Mouse (Mus musculus) kidney, postnatal 0 days (tissue): Measurements from ENCODE around the gene Tmem117. TPM values are rescaled to one million over a fixed set of nuclear protein-coding genes. Genes with fewer than 3 reads are reported as not detected.

Experiments
- ATAC-seq: fragments of 200-750 bp; cut with Nextera tagmentation; replicated peaks from 2 replicates; pipeline ENCODE4 v1.8.0; 2017; ENCODE audit warnings: low read depth, moderate number of reproducible peaks, moderate TSS enrichment, moderate library complexity; ENCODE audit not compliant: low FRiP score
- DNase-seq: peaks from one replicate; pipeline ENCODE4 v3.0.0-alpha.2; 2016; ENCODE audit warnings: low spot score
- H3K27ac ChIP-seq: fragments of 300-500 bp; sonication (generic); 2 replicates; pipeline ENCODE4 v1.5.1; 2014; ENCODE audit warnings: mild to moderate bottlenecking
- H3K27me3 ChIP-seq: fragments of 300-500 bp; sonication (generic); 2 replicates; pipeline ENCODE4 v1.6.1; 2014; ENCODE audit warnings: low read length, mixed read lengths; ENCODE audit not compliant: insufficient read depth
- H3K36me3 ChIP-seq: fragments of 300-500 bp; sonication (generic); 2 replicates; pipeline ENCODE4 v1.6.1; 2014; ENCODE audit warnings: low read length, mixed read lengths; ENCODE audit not compliant: insufficient read depth
- H3K4me1 ChIP-seq: fragments of 300-500 bp; sonication (generic); replicated peaks from 2 replicates; pipeline ENCODE4 v1.6.1; 2014; ENCODE audit warnings: antibody characterized with exemption, low read length, mixed read lengths; ENCODE audit not compliant: insufficient read depth
- H3K4me2 ChIP-seq: fragments of 300-500 bp; sonication (generic); 2 replicates; pipeline ENCODE4 v1.6.1; 2014; ENCODE audit warnings: mild to moderate bottlenecking, low read length, moderate library complexity, mixed read lengths
- H3K4me3 ChIP-seq: fragments of 300-500 bp; sonication (generic); replicated peaks from 2 replicates; pipeline ENCODE4 v1.5.1; 2014; ENCODE audit warnings: low read depth, low read length
- H3K9ac ChIP-seq: fragments of 300-500 bp; sonication (generic); 2 replicates; pipeline ENCODE4 v1.6.1; 2014; ENCODE audit warnings: low read depth, low read length
- H3K9me3 ChIP-seq: fragments of 300-500 bp; sonication (generic); replicated peaks from 2 replicates; pipeline ENCODE4 v1.6.1; 2016; ENCODE audit warnings: low read length, inconsistent platforms, mixed read lengths
- CTCF ChIP-seq: IDR thresholded peaks from 2 replicates; pipeline ENCODE4 v1.5.1; 2016; ENCODE audit warnings: antibody characterized with exemption, low read depth, mild to moderate bottlenecking, moderate library complexity
- WGBS: fragments of 180-500 bp; shearing (Covaris S2); extraction: QIAGEN DNeasy Blood & Tissue Kit; methylation state at CpG from one replicate; pipeline ENCODE4 v1.1.7; 2014; 5-methylcytosine and 5-hydroxymethylcytosine counted together
- polyA plus RNA-seq: library from polyadenylated mRNA; unstranded; fragments of >200 nt; fragmentation: Nextera tagmentation; extraction: Ambion mirVana; gene quantifications from 2 replicates; pipeline ENCODE4 v1.2.1, GENCODE M21; 2015

Tmem117 gene
- polyA plus RNA-seq, 1 experiment from 2014 or later = 24.3 TPM

GRCm38 (mm10) chr15:95108626-95109025, 479.6 kb downstream of the Tmem117 start:
- Histone ChIP-seq H3K4me2 (no peak overlapping the region), H3K36me3 (no peaks in the 10 kb centered on the region), H3K27me3 (no peaks in the 10 kb centered on the region), H3K4me1 (no peaks in the 10 kb centered on the region), H3K27ac (no peak overlapping the region), H3K4me3 (no peak overlapping the region), H3K9ac (no peak overlapping the region), H3K9me3 (no peaks in the 10 kb centered on the region)
- no peak for TF ChIP-seq CTCF
- ATAC-seq = no peak
- no peak for DNase-seq
- 80% methylated on average over 4 of the region's 4 CpGs for WGBS

GRCm38 (mm10) chr15:95131401-95131800, 502.4 kb downstream of the Tmem117 start:
- H3K4me2 ChIP-seq = no peak overlapping the region
- ATAC-seq (no peak), DNase-seq (no peak)
- WGBS = 83% methylated on average over 4 of the region's 4 CpGs
- no peak for TF ChIP-seq CTCF
- no peaks in the 10 kb centered on the region for H3K36me3 ChIP-seq
- H3K27ac ChIP-seq = no peak overlapping the region
- no peak overlapping the region for H3K9ac ChIP-seq
- H3K9me3 ChIP-seq = no peaks in the 10 kb centered on the region
- no peak overlapping the region for H3K4me3 ChIP-seq
- no peaks in the 10 kb centered on the region for H3K4me1 ChIP-seq
- H3K27me3 ChIP-seq = no peaks in the 10 kb centered on the region

DNA sequence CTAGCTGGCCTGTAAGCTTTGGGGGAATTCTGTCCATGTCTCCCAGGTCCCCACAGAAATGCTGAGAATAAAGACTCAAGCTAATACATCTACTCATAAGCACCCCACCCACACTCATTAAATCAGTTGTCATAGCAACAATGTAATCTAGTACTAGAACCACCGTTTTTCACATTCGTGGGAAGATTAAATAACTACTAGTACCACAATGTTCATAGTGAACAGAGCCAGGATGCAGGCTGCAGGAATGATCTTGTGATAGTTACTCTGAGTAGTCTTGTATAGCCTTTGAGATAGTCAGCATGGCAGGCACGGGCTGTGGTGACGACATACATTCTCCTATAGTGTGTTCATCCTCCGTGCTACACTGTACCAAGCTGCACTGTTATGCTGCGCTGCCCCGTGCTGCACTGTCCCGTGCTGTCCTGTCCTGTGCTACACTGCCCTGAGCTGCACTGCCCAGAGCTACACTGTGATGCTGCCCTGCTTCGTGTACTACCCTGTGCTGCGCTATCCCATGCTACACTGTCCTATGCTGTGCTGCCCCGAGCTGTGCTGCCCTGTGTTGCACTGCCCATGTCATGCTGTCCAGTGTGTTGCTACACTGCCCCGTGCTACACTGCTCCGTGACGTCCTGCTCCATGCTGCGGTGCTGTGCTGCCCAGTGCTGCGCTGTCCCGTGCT, 507.0 kb downstream of the Tmem117 start:
- no peaks in the 10 kb centered on the region for H3K9me3 ChIP-seq
- 0 out of 2 replicates have a peak, but pooled peaks cover 4% of the 10 kb centered on the region for H3K4me1 ChIP-seq
- H3K9ac ChIP-seq = no peak overlapping the region
- no peak for TF ChIP-seq CTCF
- 87% methylated on average over 17 of the region's 17 CpGs for WGBS
- DNase-seq (no peak), ATAC-seq (no peak)
- no peaks in the 10 kb centered on the region for H3K27me3 ChIP-seq
- no peak overlapping the region for H3K27ac ChIP-seq
- H3K4me2 ChIP-seq = no peak overlapping the region
- no peak overlapping the region for H3K4me3 ChIP-seq
- no peaks in the 10 kb centered on the region for H3K36me3 ChIP-seq

DNA sequence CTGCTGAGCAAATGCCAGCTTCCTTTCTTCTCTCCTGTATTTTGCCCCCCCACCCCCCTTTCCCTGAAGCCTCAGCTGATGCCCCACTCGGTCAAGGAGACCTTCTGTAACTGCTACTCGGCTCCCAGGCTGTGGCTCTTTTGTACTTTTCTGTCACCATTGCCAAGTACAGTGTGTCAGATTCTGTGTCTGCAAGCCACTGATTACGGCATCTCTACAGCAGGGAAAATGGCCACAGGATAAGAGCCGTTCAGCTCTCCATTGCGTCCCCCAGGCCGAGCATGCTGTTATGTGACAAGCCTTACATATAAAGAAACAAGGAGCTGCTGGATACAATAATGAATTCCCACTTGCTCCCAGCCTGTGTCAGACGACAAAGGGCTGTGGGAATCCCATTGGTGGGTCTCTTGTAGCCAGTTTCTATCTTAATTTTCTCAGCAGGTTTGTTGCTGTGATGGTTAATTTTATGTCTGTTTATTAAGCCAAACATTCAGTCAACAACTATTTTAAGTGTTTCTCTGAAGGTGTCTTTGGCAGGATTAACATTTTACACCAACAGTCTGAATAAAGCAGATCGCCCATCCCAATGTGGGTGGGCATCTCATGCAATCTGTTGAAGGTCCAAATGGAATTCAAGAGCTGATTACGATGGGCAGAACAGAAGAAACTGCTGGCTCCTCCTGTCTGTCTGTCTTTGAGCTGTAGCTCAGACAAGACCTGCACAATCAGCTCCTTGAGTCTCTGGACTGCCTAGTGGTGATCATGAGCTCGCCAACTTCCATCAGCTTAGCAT, 508.2 kb downstream of the Tmem117 start:
- Histone ChIP-seq H3K36me3 (no peaks in the 10 kb centered on the region), H3K4me1 (0 out of 2 replicates have a peak, but pooled peaks cover 4% of the 10 kb centered on the region), H3K9ac (no peak overlapping the region), H3K4me3 (no peak overlapping the region), H3K27me3 (no peaks in the 10 kb centered on the region), H3K4me2 (no peak overlapping the region), H3K27ac (no peak overlapping the region), H3K9me3 (no peaks in the 10 kb centered on the region)
- DNase-seq = no peak
- WGBS = 82% methylated on average over 10 of the region's 10 CpGs
- no peak for ATAC-seq
- TF ChIP-seq CTCF = no peak

DNA sequence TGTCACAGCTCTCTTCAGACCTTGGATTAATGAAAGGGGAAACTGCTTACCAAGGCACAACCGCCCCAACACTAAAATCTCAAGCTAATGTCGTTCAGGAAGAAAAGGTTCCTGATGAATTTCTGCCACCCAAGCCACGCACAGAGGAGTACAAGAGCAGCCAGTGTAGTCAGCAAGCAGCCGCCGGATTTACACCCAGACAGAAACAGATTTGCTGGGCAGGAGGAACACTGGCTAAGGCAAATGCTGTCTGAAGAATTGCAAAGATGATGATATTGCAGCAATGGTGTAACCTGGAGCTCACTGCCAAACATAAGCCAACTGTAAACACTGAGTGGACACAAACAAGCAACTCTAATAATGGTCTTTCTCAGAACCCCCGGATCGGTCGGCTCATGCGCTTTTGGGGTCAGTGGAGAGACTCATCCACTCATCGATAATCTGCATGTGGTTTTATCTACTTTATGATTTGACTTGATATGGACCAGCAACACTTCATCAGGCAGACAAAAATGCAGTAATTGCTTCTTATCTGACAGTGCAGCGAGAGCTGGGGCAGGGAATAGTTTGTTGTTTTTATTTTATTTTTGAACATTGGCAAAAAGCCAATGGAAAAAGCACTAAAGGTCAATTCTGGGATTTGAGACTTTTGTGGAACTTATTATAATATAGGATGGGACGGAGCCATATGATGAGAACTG, 509.8 kb downstream of the Tmem117 start:
- no peak overlapping the region for H3K4me2 ChIP-seq
- H3K27me3 ChIP-seq = no peaks in the 10 kb centered on the region
- TF ChIP-seq CTCF = no peak
- ATAC-seq (no peak), DNase-seq (no peak)
- WGBS = 61% methylated on average over 12 of the region's 12 CpGs
- H3K9ac ChIP-seq = no peak overlapping the region
- no peak overlapping the region for H3K27ac ChIP-seq
- H3K9me3 ChIP-seq = no peaks in the 10 kb centered on the region
- 0 out of 2 replicates have a peak, but pooled peaks cover 4% of the 10 kb centered on the region for H3K4me1 ChIP-seq
- no peaks in the 10 kb centered on the region for H3K36me3 ChIP-seq
- no peak overlapping the region for H3K4me3 ChIP-seq

DNA sequence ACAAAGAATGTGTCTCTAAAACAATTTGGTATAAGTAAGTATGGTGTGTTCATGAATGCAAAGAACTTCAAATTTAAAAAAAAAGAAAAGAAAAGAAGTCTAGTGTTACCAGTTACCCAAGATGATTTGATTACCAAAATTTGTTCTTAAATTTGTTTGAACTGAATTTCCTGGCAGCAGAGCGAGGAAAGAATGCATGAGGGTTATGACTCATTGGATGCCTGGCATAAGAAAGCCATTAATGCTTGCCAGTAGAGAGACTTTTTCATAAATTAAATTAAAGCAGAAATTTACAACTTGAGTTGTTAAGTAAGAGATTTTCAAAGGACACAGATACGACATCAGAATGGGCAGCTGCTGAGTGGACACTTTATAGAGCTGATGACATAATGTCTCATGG, 515.1 kb downstream of the Tmem117 start:
- 65% methylated on average over 2 of the region's 2 CpGs for WGBS

More for the DNA sequence above, 515.1 kb downstream of the Tmem117 start:
- Histone ChIP-seq H3K4me1 (no peaks in the 10 kb centered on the region), H3K27ac (no peak overlapping the region), H3K4me2 (no peak overlapping the region), H3K9ac (no peak overlapping the region), H3K36me3 (no peaks in the 10 kb centered on the region), H3K4me3 (no peak overlapping the region), H3K27me3 (no peaks in the 10 kb centered on the region), H3K9me3 (no peaks in the 10 kb centered on the region)
- TF ChIP-seq CTCF = no peak
- DNase-seq (no peak), ATAC-seq (no peak)
